ENCODE assay signal across 10 mouse cellular contexts in genomic region chr11:5562625-5563268, GRCm38 (mm10). TPM values are rescaled to one million over a fixed set of nuclear protein-coding genes. Genes with fewer than 3 reads are reported as not detected.
DNase-seq lines count a peak whose midpoint lies in the region; ATAC-seq and TF ChIP-seq lines count a peak whose summit lies in the region.
"Had no signal": no experiment of that assay in that cellular context is flagged by ENCODE, and none has a peak within 500 bp of the region (broad histone marks: within the 10 kb centered on the region; RNA-seq: fewer than 3 reads in every experiment).

No protein-coding gene starts in this region.

- intact Hi-C loops in left cerebral cortex, postnatal 25 days (cut with DNase I), result loop anchor here (2.0 kb wide), 1 partner anchor 128 kb away; no protein-coding TSS in a partner anchor

- no peak for TF ChIP-seq POLR2A in brain, embryonic 14.5 days (IDR thresholded peaks at IDR 0.05; ENCODE audit: borderline replicate concordance, extremely low read depth, insufficient read depth, insufficient read length, poor library complexity, severe bottlenecking)

- no peaks in the 10 kb centered on the region for H3K9me3 ChIP-seq in liver, embryonic 12.5 days (replicated peaks)
- H3K9me3 ChIP-seq in hindbrain, embryonic 12.5 days (replicated peaks), result no peaks in the 10 kb centered on the region

- H3K9ac ChIP-seq in liver, embryonic 12.5 days, result no peak overlapping the region
- H3K9ac ChIP-seq in hindbrain, embryonic 12.5 days, result no peak overlapping the region

- H3K27me3 ChIP-seq in liver, embryonic 12.5 days (replicated peaks), result no peaks in the 10 kb centered on the region
- no peaks in the 10 kb centered on the region for H3K27me3 ChIP-seq in hindbrain, embryonic 12.5 days

- peaks cover 20% of the 10 kb centered on the region for H3K4me1 ChIP-seq in liver, embryonic 12.5 days
- peaks cover 4% of the 10 kb centered on the region; the same call in 1 of the 2 replicates for H3K4me1 ChIP-seq in hindbrain, embryonic 12.5 days

- DNase-seq in liver, result no peak
- peak; percentile 77 for DNase-seq in brain, embryonic 14.5 days (ENCODE audit: low read depth)
- peak; percentile 18 for DNase-seq in retina, adult 2 months (ENCODE audit: low read depth, low spot score)
- DNase-seq in lung, adult 18-20 months, result no peak
- no peak for DNase-seq in left cerebral cortex, postnatal 25 days (ENCODE audit: low spot score in 2 of 2)
- no peak for DNase-seq in yolk sac, embryonic 10.5 days (ENCODE audit: low spot score)

- H3K27ac ChIP-seq in liver, embryonic 12.5 days, result no peak overlapping the region
- no peak overlapping the region for H3K27ac ChIP-seq in hindbrain, embryonic 12.5 days

- H3K36me3 ChIP-seq in liver, embryonic 12.5 days, result no peaks in the 10 kb centered on the region
- no peaks in the 10 kb centered on the region for H3K36me3 ChIP-seq in hindbrain, embryonic 12.5 days

- no peak overlapping the region for H3K4me3 ChIP-seq in liver, embryonic 12.5 days
- H3K4me3 ChIP-seq in hindbrain, embryonic 12.5 days, result no peak overlapping the region
- H3K4me3 ChIP-seq: myocyte had no signal

- WGBS in liver, embryonic 12.5 days (ENCODE audit: insufficient replicate concordance), result 27% methylated on average over 9 of the region's 9 CpGs
- 25% methylated on average over 9 of the region's 9 CpGs for WGBS in hindbrain, embryonic 12.5 days

- peak; percentile 29; the same call in 1 of the 2 replicates for ATAC-seq in liver, embryonic 12.5 days
- peak; percentile 48; the same call in 1 of the 2 replicates for ATAC-seq in hindbrain, embryonic 12.5 days (ENCODE audit: low FRiP score)

- no peak overlapping the region; the same call in 1 of the 2 replicates for H3K4me2 ChIP-seq in liver, embryonic 12.5 days
- H3K4me2 ChIP-seq in hindbrain, embryonic 12.5 days (replicated peaks), result no peak overlapping the region

- TF ChIP-seq CTCF in brain, embryonic 14.5 days (IDR thresholded peaks at IDR 0.05; ENCODE audit: borderline replicate concordance, extremely low read depth, insufficient read depth, insufficient read length), result peak; percentile 31; the same call in 1 of the 2 replicates

RNA-seq across cellular contexts. Expression of gene Ankrd36, which starts 6.7 kb away (rescaled TPM):
- polyA plus RNA-seq in liver, embryonic 12.5 days (2016; fragmentation: Nextera tagmentation; extraction: Ambion mirVana), result 0.67 and 0.80 TPM in 2 replicates
- 0.08 TPM in 1 of 2 replicates, not detected in the other for polyA plus RNA-seq in brain, embryonic 14.5 days (2012; rRNA removed)
- polyA plus RNA-seq in hindbrain, embryonic 12.5 days (2016; fragmentation: Nextera tagmentation; extraction: Ambion mirVana), result 0.15 TPM in 1 of 2 replicates, not detected in the other
- not detected for total RNA-seq in left cerebral cortex, postnatal 25 days (2021)
- total RNA-seq: left cerebral cortex, postnatal 36 days had no signal
- polyA plus RNA-seq: myocyte had no signal

RNA-seq across cellular contexts. Expression of gene Ccdc117, which starts 20.8 kb away (rescaled TPM):
- 17.3 and 19.1 TPM in 2 replicates for polyA plus RNA-seq in liver, embryonic 12.5 days (2016; fragmentation: Nextera tagmentation; extraction: Ambion mirVana)
- 13.9 and 14.6 TPM in 2 replicates for polyA plus RNA-seq in brain, embryonic 14.5 days (2012; rRNA removed)
- polyA plus RNA-seq in hindbrain, embryonic 12.5 days (2016; fragmentation: Nextera tagmentation; extraction: Ambion mirVana), result 23.1 and 25.3 TPM in 2 replicates
- total RNA-seq in left cerebral cortex, postnatal 25 days (2021), result 10 to 100 TPM; 13.8 to 15.4 TPM

RNA-seq across cellular contexts. Expression of gene Xbp1, which starts 42.3 kb away (rescaled TPM):
- 108 and 112 TPM in 2 replicates for polyA plus RNA-seq in liver, embryonic 12.5 days (2016; fragmentation: Nextera tagmentation; extraction: Ambion mirVana)
- polyA plus RNA-seq in brain, embryonic 14.5 days (2012; rRNA removed), result 57.8 and 60.8 TPM in 2 replicates
- 135 and 146 TPM in 2 replicates for polyA plus RNA-seq in hindbrain, embryonic 12.5 days (2016; fragmentation: Nextera tagmentation; extraction: Ambion mirVana)
- 100 to 1,000 TPM; 112 to 119 TPM for total RNA-seq in left cerebral cortex, postnatal 25 days (2021)

Comparison
In these comparisons a context has a peak if more than half of its experiments do, and no peak if none do; other contexts are left out.
1. DNase-seq: peak in brain, embryonic 14.5 days (single experiment) and retina, adult 2 months (single experiment); none in liver (single experiment), lung, adult 18-20 months (0 of 2), left cerebral cortex, postnatal 25 days (0 of 2) and yolk sac, embryonic 10.5 days (single experiment).